Mouse (Mus musculus): ENCODE measurements around the gene Prnp. TPM values are rescaled to one million over a fixed set of nuclear protein-coding genes. Genes with fewer than 3 reads are reported as not detected.

Gene Prnp
- total and polyA plus RNA-seq, 3 experiments = 18.3 to 24.0 TPM; not detected in 1

- H3K9me3 ChIP-seq (replicated peaks; ENCODE audit: insufficient read depth, low read length) = no peaks in the 10 kb centered on the region
- DNase-seq (ENCODE audit: low read depth, low spot score) = no peak
- H3K36me3 ChIP-seq (ENCODE audit: control insufficient read depth in 1 of 2, insufficient read depth in 2 of 2, low read length in 2 of 2) = peaks cover 0 to 22% of the 10 kb centered on the region in 2 experiments; a peak in 2 of 4 replicates
- no peaks in the 10 kb centered on the region; the same call in 1 of the 2 replicates for H3K79me2 ChIP-seq (ENCODE audit: control insufficient read depth, insufficient read depth, low read length, poor library complexity)
- no peaks in the 10 kb centered on the region for H3K27me3 ChIP-seq (ENCODE audit: control insufficient read depth in 1 of 2, insufficient read depth in 2 of 2, low read length in 2 of 2)
- H3K4me3 ChIP-seq (ENCODE audit: control insufficient read depth in 1 of 2, insufficient read depth in 1 of 2, low read depth in 2 of 2, low read length in 2 of 2) = no peak overlapping the region
- TF ChIP-seq CHD2 (IDR thresholded peaks at IDR 0.05; ENCODE audit: low read length) = no peak
- no peak for TF ChIP-seq MYC (IDR thresholded peaks at IDR 0.05; ENCODE audit: low read depth, low read length)
- TF ChIP-seq POLR2A (IDR thresholded peaks at IDR 0.05; ENCODE audit: control insufficient read depth in 1 of 2, insufficient read depth in 1 of 2, low read depth in 1 of 2, low read length in 2 of 2, poor library complexity in 1 of 2) = no peak
- no peak for TF ChIP-seq USF1 (IDR thresholded peaks at IDR 0.05; ENCODE audit: low read depth, low read length)
- no peak for TF ChIP-seq ZKSCAN1 (IDR thresholded peaks at IDR 0.05; ENCODE audit: low read depth, low read length)
- TF ChIP-seq USF2 (IDR thresholded peaks at IDR 0.05; ENCODE audit: borderline replicate concordance in 1 of 2, insufficient read depth in 1 of 2, low read depth in 1 of 2, low read length in 2 of 2) = no peak
- TF ChIP-seq JUND (IDR thresholded peaks at IDR 0.05; ENCODE audit: low read depth, low read length) = no peak
- TF ChIP-seq RCOR1 (IDR thresholded peaks at IDR 0.05; ENCODE audit: low read depth, low read length) = no peak
- TF ChIP-seq ZC3H11A (IDR thresholded peaks at IDR 0.05; ENCODE audit: low read depth, low read length) = no peak
- TF ChIP-seq CTCF (IDR thresholded peaks at IDR 0.05 in 2 of 3, conservative IDR thresholded peaks at IDR 0.05 in 1 of 3; ENCODE audit: control insufficient read depth in 1 of 3, insufficient read depth in 1 of 3, low read depth in 2 of 3, low read length in 3 of 3, poor library complexity in 1 of 3, severe bottlenecking in 1 of 3) = no peak
- no peak for TF ChIP-seq MEF2A (IDR thresholded peaks at IDR 0.05; ENCODE audit: extremely low read depth, insufficient replicate concordance, low read depth, low read length, poor library complexity, severe bottlenecking)
- H3K27ac ChIP-seq (ENCODE audit: control insufficient read depth, low read depth, low read length) = no peak overlapping the region
- H3K9ac ChIP-seq (ENCODE audit: control insufficient read depth, low read depth, low read length, poor library complexity, severe bottlenecking) = no peak overlapping the region
- H3K4me1 ChIP-seq (ENCODE audit: control insufficient read depth in 1 of 2, insufficient read depth in 2 of 2, low read length in 2 of 2) = peaks cover 20 to 34% of the 10 kb centered on the region in 2 experiments
Measured at GRCm38 (mm10) chr2:131906846-131907245, 2.9 kb upstream of the Prnp start.

- TF ChIP-seq TAL1 (IDR thresholded peaks at IDR 0.05; ENCODE audit: low read length) (no peak), MYC (IDR thresholded peaks at IDR 0.05; ENCODE audit: low read depth, low read length) (peak; percentile 25; the same call in 1 of the 2 replicates), EP300 (IDR thresholded peaks at IDR 0.05; ENCODE audit: low read depth in 1 of 2, low read length in 2 of 2) (0 out of 4 replicates have a peak, but pooled peaks of 1 of the 2 experiments have one; percentile 5), MXI1 (IDR thresholded peaks at IDR 0.05; ENCODE audit: low read depth, low read length) (peak; percentile 36; the same call in 1 of the 2 replicates), MAZ (IDR thresholded peaks at IDR 0.05; ENCODE audit: low read depth, low read length) (no peak), MAX (IDR thresholded peaks at IDR 0.05; ENCODE audit: low read length) (peak; percentile 56; the same call in 1 of the 2 replicates), RAD21 (IDR thresholded peaks at IDR 0.05; ENCODE audit: low read depth, low read length) (no peak), NRF1 (IDR thresholded peaks at IDR 0.05; ENCODE audit: insufficient read depth, low read depth, low read length, poor library complexity, severe bottlenecking) (no peak)
- H3K27me3 ChIP-seq (ENCODE audit: control insufficient read depth in 1 of 2, insufficient read depth in 2 of 2, low read length in 2 of 2) = no peaks in the 10 kb centered on the region
- H3K4me1 ChIP-seq (ENCODE audit: control insufficient read depth in 1 of 2, insufficient read depth in 2 of 2, low read length in 2 of 2) = peaks cover 20 to 34% of the 10 kb centered on the region in 2 experiments
- no peak overlapping the region for H3K4me3 ChIP-seq (ENCODE audit: control insufficient read depth in 1 of 2, insufficient read depth in 1 of 2, low read depth in 2 of 2, low read length in 2 of 2)
- no peaks in the 10 kb centered on the region for H3K9me3 ChIP-seq (replicated peaks; ENCODE audit: insufficient read depth, low read length)
- peaks cover 0 to 22% of the 10 kb centered on the region in 2 experiments; a peak in 2 of 4 replicates for H3K36me3 ChIP-seq (ENCODE audit: control insufficient read depth in 1 of 2, insufficient read depth in 2 of 2, low read length in 2 of 2)
- no peak overlapping the region for H3K27ac ChIP-seq (ENCODE audit: control insufficient read depth, low read depth, low read length)
- no peak overlapping the region for H3K9ac ChIP-seq (ENCODE audit: control insufficient read depth, low read depth, low read length, poor library complexity, severe bottlenecking)
- no peaks in the 10 kb centered on the region; the same call in 1 of the 2 replicates for H3K79me2 ChIP-seq (ENCODE audit: control insufficient read depth, insufficient read depth, low read length, poor library complexity)
- DNase-seq (ENCODE audit: low read depth, low spot score) = peak; percentile 60
Measured at GRCm38 (mm10) chr2:131907311-131907710, 2.4 kb upstream of the Prnp start.
